Mouse (Mus musculus): ENCODE measurements around the gene 4930432K21Rik. TPM values are rescaled to one million over a fixed set of nuclear protein-coding genes. Genes with fewer than 3 reads are reported as not detected.

4930432K21Rik gene
- polyA plus RNA-seq, 1 experiment from 2014 or later = 1.7 TPM

DNA sequence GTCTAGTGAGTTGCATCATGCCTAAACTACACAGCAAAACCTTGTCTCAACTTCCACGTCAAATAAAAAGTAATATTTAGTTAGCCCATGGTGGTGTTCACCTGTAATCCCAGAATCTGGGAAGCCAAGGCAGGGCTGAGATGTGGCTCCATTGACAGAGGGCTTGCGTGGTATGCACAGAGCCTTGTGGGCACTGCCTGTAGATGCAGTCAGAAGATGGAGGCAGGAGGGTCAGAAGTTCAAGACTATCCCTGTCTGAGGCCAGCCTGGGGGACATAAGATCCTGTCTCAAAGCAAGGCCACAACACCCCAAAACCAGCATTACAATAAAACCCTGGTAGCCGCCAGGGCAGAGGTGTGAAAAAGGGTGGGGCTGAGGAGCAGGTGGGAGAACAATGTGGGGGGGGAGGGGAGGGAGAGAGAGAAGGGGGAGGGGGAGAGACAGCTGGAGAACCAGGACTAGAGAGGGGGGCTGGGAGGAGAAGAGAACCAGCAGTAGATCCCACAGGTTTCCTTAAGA lies 46.5 kb downstream of the 4930432K21Rik start:
- H3K4me1 ChIP-seq = peaks cover 44% of the 10 kb centered on the region

DNA sequence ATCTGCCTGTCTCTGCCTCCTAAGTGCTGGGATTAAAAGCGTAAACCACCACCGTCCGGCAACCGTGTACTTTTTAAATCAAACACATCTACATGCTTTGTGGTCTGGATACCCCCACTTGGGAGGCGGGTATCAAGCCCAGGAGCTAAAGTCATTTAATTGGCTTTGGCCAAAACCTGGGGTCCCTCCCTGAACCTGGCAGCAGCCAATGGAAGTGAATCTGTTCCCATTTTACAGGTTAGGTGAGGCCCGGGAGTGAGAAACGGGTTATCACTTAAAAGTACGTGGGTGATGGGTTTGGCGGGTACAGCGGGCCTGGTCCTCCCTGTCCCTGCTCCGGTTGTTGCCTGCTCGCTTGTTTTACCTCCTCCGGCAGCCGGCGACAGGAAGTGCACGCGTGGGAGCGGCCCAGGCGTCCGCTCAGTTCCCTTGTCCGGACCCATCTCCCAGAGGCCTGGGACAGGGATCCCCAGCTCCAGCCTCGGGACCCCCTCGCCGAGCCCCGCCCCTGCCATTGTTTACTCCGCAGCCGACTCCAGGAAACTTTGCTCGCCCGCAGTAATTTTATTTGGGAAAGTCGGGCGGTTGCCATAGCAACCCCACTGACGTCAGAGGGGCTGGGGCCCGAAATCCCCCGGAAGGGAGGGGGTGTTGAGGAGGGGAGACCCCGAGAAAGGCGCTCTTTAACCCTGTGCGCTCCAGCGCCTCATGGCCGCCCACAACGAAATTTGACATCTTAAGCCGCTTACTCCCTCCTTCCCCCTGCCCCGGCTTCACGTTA lies 49.5 kb downstream of the 4930432K21Rik start:
- 3% methylated on average over 43 of the region's 43 CpGs for WGBS
- H3K4me1 ChIP-seq = peaks cover 53% of the 10 kb centered on the region
- ATAC-seq (ENCODE audit: borderline replicate concordance, extremely low read depth, low FRiP score, low TSS enrichment) = peak; percentile 48
- no peaks in the 10 kb centered on the region for H3K9me3 ChIP-seq
- H3K27me3 ChIP-seq = no peaks in the 10 kb centered on the region
- peak overlapping the region; percentile 67 for H3K4me2 ChIP-seq
- peak overlapping the region; percentile 92 for H3K27ac ChIP-seq
- H3K9ac ChIP-seq = peak overlapping the region; percentile 51
- no peaks in the 10 kb centered on the region for H3K36me3 ChIP-seq
- peak overlapping the region; percentile 50 for H3K4me3 ChIP-seq

More for the DNA sequence above, 46.5 kb downstream of the 4930432K21Rik start:
- Histone ChIP-seq H3K9me3 (no peaks in the 10 kb centered on the region), H3K27ac (no peak overlapping the region), H3K4me2 (no peak overlapping the region), H3K4me3 (no peak overlapping the region), H3K27me3 (no peaks in the 10 kb centered on the region), H3K36me3 (no peaks in the 10 kb centered on the region), H3K9ac (no peak overlapping the region)
- no peak for ATAC-seq (ENCODE audit: borderline replicate concordance, extremely low read depth, low FRiP score, low TSS enrichment)
- 70% methylated on average over 3 of the region's 3 CpGs for WGBS

DNA sequence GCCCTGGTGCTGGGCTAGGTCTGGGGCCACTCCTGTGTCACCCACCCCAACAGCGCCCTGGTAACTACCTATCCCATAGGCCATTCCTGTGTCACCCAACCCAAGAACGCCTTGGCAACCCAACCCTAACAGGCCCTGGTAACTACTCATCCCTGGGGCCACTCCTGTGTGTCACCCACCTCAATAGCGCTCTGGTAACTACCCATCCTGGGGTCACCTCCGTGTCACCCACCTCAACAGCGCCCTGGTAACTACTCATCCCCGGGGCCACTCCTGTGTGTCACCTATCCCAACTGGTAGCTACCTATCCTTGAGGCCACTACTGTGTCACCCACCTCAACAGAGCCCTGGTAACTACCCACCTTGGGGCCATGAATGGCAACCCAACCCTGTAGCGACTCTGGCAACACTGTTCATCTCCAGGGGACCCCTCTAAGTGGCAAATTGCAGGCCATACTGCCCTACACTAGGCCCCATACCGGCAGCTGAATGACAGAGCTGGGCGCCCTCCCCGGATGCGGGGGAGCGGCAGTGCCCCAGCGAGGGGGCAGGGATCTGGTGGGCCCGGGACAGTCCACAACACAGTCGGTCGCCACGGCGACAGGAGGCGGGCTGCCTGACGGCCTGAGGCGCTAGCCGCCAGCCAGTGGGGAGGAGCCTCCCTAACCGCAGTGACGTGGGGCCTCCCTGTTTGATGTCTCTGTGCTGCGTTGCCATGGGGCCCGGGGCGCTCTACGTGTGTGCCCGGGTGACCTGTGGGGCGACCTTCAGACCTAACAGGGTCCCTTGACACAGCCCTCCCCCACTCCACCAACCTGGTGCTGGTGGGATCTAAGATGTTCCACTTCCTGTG lies 50.3 kb downstream of the 4930432K21Rik start:
- 2% methylated on average over 30 of the region's 30 CpGs for WGBS
- peak overlapping the region; percentile 92 for H3K27ac ChIP-seq
- H3K4me3 ChIP-seq = peak overlapping the region; percentile 50
- ATAC-seq (ENCODE audit: borderline replicate concordance, extremely low read depth, low FRiP score, low TSS enrichment) = peak; percentile 75
- H3K4me2 ChIP-seq = peak overlapping the region; percentile 67
- no peaks in the 10 kb centered on the region for H3K27me3 ChIP-seq
- H3K9ac ChIP-seq = peak overlapping the region; percentile 51
- H3K36me3 ChIP-seq = no peaks in the 10 kb centered on the region
- H3K4me1 ChIP-seq = peaks cover 53% of the 10 kb centered on the region
- H3K9me3 ChIP-seq = no peaks in the 10 kb centered on the region

DNA sequence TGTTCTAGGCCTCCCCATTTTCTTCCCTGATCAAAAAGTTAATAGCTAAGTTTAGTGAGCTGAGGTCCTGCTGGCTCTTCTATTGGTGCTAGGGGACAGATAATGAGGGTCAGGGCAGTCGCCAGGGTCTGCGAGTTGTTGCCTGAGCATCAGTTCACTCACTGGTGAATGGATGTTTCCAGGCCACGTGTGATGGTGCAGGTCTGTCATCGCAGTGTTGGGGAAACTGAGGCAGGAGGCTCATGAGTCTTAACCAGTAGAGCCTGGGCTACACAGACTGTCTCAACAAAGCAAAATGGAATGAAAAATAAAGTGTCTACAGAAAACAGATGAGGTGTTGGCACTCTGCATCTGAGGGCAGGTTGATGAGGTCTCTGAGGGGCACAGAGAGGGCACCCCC lies 51.0 kb downstream of the 4930432K21Rik start:
- Histone ChIP-seq H3K27ac (peak overlapping the region; percentile 92), H3K4me3 (no peak overlapping the region), H3K9ac (no peak overlapping the region), H3K4me2 (peak overlapping the region; percentile 67; the same call in 1 of the 2 replicates), H3K36me3 (no peaks in the 10 kb centered on the region), H3K9me3 (no peaks in the 10 kb centered on the region), H3K4me1 (peaks cover 59% of the 10 kb centered on the region), H3K27me3 (no peaks in the 10 kb centered on the region)
- 20% methylated on average over 4 of the region's 4 CpGs for WGBS
- ATAC-seq (ENCODE audit: borderline replicate concordance, extremely low read depth, low FRiP score, low TSS enrichment) = no peak

DNA sequence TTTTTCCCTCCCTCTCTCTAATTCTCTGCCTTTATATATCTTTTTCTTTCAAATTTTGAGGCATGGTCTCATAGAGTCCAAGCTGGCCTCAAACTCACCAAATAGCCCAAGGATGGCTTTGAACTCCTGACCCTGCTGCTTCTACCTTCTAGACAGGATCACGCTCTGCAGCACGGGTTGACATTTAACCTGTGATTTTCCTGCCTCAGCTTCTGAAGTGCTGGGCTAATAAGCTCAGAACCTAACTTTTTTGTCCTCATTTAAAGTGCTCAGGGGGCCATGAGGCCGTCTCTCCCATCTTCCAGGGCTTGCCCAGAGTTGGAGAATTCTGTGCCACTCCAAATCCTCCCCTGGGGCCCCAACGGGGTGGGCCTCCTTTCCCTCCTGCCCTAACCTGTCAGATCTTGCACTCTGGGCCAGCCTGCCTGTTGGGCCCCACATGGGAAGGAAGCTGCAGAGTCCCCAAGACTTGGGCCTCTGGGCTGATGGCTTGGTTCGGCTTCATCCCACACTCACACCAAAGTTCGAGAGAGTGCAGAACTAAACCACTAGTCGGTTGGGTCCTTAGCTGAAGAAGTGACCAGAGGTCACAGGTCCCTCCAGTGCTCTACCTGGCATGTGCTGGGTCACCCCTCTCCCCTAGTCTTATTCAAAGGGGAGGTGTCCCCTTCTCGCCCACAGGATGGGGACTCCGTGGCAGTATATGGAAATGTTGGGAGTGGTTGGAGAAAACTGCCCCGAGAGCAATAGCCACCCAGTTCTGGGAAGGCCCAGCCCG lies 51.7 kb downstream of the 4930432K21Rik start:
- H3K9ac ChIP-seq = peak overlapping the region; percentile 11; the same call in 1 of the 2 replicates
- 40% methylated on average over 11 of the region's 11 CpGs for WGBS
- H3K9me3 ChIP-seq = no peaks in the 10 kb centered on the region
- H3K4me3 ChIP-seq = peak overlapping the region; percentile 69; the same call in 1 of the 2 replicates
- no peaks in the 10 kb centered on the region for H3K36me3 ChIP-seq
- H3K4me2 ChIP-seq = peak overlapping the region; percentile 78
- H3K27ac ChIP-seq = peak overlapping the region; percentile 92
- H3K27me3 ChIP-seq = no peaks in the 10 kb centered on the region
- ATAC-seq (ENCODE audit: borderline replicate concordance, extremely low read depth, low FRiP score, low TSS enrichment) = no peak
- H3K4me1 ChIP-seq = peaks cover 62% of the 10 kb centered on the region

DNA sequence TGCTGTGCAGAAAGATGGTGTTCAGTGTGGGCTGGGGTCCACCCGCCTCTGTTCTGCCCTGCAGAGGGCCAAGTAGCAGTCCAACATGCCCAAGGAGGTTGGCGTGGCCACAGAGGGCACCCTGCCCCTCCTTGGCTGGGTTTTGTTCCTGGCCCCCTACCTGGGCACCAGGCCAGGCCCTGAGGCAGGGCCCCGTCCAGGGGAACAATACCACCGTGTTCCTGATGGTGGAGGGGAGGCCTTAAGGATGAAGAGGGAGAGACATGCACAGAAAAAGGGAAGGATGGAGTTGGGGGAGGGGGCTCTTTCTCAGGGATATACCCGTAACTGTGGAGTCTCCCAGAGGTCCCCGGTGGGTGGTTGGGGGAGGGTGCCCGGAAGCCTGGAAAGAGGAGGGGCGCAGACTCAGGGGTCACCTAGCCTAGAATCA lies 52.3 kb downstream of the 4930432K21Rik start:
- no peaks in the 10 kb centered on the region for H3K9me3 ChIP-seq
- peak overlapping the region; percentile 78 for H3K4me2 ChIP-seq
- peak overlapping the region; percentile 78 for H3K9ac ChIP-seq
- H3K36me3 ChIP-seq = 0 out of 2 replicates have a peak, but pooled peaks cover 4% of the 10 kb centered on the region
- peak overlapping the region; percentile 69 for H3K4me3 ChIP-seq
- 11% methylated on average over 8 of the region's 8 CpGs for WGBS
- no peak for ATAC-seq (ENCODE audit: borderline replicate concordance, extremely low read depth, low FRiP score, low TSS enrichment)
- H3K4me1 ChIP-seq = peaks cover 62% of the 10 kb centered on the region
- no peaks in the 10 kb centered on the region for H3K27me3 ChIP-seq
- peak overlapping the region; percentile 92 for H3K27ac ChIP-seq

DNA sequence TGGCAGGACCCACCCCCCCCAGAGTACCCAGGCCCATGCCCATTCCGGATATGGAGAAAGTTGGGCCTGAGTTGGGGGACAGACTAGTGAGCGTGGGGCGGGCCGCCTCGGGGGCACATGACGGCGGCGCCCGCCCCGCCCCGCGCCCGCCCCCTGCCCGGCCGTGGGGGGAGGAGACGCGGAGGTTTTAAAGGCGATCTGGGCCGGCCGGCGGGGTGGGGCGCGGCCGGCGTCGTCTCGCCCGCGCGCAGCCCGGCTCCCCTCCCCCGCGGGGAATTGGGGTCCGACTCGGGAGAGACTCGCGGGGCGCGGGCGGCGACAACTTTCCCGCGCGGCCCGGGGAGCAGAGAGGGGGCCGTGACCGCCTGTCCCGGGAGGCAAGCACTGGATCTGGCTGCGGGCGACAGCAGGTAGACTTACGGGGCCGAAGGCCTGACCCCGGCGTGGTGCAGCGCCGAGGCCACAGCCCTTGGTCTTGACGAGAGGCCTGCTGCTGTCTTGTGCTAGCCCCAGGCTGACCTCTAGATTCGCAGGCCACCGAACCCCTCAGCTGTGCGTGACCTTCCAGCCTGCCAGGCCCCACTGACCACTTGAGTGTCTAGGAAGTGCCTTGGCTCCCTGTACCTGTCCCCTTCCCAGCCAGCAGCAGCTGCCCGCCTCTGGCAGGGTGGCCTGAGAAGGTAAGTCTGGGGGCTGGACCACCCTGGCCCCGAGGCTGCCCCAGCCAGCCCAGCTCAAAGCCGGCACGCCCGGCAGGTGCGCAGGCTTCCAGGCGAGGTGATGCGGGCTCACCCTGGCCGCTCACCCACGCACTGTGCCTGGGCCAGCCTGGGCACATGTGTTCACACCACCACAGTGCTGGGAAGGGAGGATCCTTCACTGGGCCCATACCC lies 53.1 kb downstream of the 4930432K21Rik start:
- H3K9ac ChIP-seq = peak overlapping the region; percentile 78
- WGBS = 5% methylated on average over 55 of the region's 70 CpGs

DNA sequence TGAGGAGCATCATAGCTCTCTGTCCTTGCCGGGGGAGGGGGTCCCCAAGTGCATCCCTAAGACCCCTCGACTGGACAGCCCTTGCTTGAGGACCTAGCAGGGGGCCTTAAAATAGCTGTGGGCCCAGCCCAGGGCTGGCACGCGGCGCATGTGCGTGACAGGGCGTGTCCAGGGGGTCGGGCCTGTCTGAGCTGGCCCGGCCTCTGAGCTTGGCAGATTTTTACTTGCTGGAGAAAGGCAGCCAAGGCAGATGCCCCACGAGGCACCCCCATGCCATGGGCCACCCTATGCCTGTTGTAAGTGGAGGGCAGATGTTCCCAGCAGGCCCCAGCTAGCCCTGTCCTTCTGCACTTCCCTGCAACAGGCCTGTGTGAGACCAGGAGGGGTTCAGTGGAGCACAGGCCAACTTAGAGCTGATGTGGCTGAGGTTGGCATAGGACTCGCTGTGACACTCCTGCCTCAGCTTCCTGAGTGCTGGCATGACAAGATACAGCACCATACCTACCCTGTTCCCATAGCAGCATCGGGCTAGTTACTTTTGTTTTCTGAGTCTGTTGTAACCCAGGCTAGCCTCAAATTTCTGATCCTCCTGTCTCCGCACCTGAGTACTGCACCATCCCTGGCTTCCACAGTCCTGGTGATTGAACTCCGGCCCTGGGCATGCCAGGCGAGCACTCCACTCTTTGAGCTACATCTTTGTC lies 53.9 kb downstream of the 4930432K21Rik start:
- Histone ChIP-seq H3K4me1 (peaks cover 62% of the 10 kb centered on the region), H3K9me3 (no peaks in the 10 kb centered on the region), H3K4me3 (peak overlapping the region; percentile 69), H3K9ac (peak overlapping the region; percentile 78), H3K36me3 (peaks cover 13% of the 10 kb centered on the region; the same call in 1 of the 2 replicates), H3K4me2 (peak overlapping the region; percentile 78), H3K27me3 (no peaks in the 10 kb centered on the region), H3K27ac (peak overlapping the region; percentile 92)
- WGBS = 41% methylated on average over 15 of the region's 15 CpGs
- no peak for ATAC-seq (ENCODE audit: borderline replicate concordance, extremely low read depth, low FRiP score, low TSS enrichment)

More for the DNA sequence above, 53.1 kb downstream of the 4930432K21Rik start:
- peak overlapping the region; percentile 69 for H3K4me3 ChIP-seq
- peak overlapping the region; percentile 92 for H3K27ac ChIP-seq
- H3K9me3 ChIP-seq = no peaks in the 10 kb centered on the region
- peak overlapping the region; percentile 78 for H3K4me2 ChIP-seq
- ATAC-seq (ENCODE audit: borderline replicate concordance, extremely low read depth, low FRiP score, low TSS enrichment) = peak; percentile 40
- peaks cover 9% of the 10 kb centered on the region; the same call in 1 of the 2 replicates for H3K36me3 ChIP-seq
- H3K4me1 ChIP-seq = peaks cover 62% of the 10 kb centered on the region
- no peaks in the 10 kb centered on the region for H3K27me3 ChIP-seq

DNA sequence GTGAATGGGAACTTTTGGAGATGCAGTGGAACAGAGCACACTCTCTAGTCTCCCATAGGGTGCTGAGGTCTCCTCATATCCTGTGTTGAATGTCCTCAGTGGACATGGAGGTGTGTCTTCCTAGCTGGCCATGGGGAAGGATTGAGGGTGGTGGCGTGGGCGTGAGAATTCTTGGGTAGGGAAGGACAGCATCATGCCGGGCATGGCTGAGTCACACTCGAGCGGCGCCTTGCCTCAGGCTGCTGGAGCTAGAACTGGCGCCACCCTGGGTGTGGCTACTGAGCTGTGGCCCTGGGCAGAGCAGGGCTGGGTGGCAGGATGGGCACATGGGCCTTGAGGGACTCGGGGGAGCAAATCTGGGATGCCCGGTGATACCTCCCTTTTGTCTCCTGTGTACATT lies 54.6 kb downstream of the 4930432K21Rik start:
- WGBS = 69% methylated on average over 9 of the region's 9 CpGs
- H3K4me1 ChIP-seq = peaks cover 62% of the 10 kb centered on the region
- peak overlapping the region; percentile 69 for H3K4me3 ChIP-seq
- H3K9ac ChIP-seq = peak overlapping the region; percentile 78; the same call in 1 of the 2 replicates
- ATAC-seq (ENCODE audit: borderline replicate concordance, extremely low read depth, low FRiP score, low TSS enrichment) = no peak
- H3K27ac ChIP-seq = peak overlapping the region; percentile 92
- H3K4me2 ChIP-seq = peak overlapping the region; percentile 78
- peaks cover 13% of the 10 kb centered on the region; the same call in 1 of the 2 replicates for H3K36me3 ChIP-seq
- no peaks in the 10 kb centered on the region for H3K9me3 ChIP-seq
- no peaks in the 10 kb centered on the region for H3K27me3 ChIP-seq

Data from lung, embryonic 15.5 days (tissue).